Mouse (Mus musculus): ENCODE results near the gene Ttc23l. TPM values are rescaled to one million over a fixed set of nuclear protein-coding genes. Genes with fewer than 3 reads are reported as not detected.

Gene Ttc23l
- total RNA-seq (2014; fragmentation: Nextera tagmentation) = not detected in 2 replicates
- total RNA-seq (2017) = not detected in 2 replicates
- not detected in 2 replicates for polyA plus RNA-seq (2012)

- Histone ChIP-seq H3K27me3 (ENCODE audit: insufficient read depth, low read length) (peaks cover 6% of the 10 kb centered on the region; the same call in 1 of the 2 replicates), H3K36me3 (replicated peaks) (no peaks in the 10 kb centered on the region), H3K9me3 (replicated peaks) (no peaks in the 10 kb centered on the region), H3K4me3 (ENCODE audit: low read depth, low read length) (no peak within 1 kb of the TSS), H3K4me1 (ENCODE audit: insufficient read depth, low read depth, low read length) (no peaks in the 10 kb centered on the region)
- ATAC-seq (ENCODE audit: extremely low read depth, insufficient number of reproducible peaks, low FRiP score, poor library complexity, severe bottlenecking) (no peak), DNase-seq (ENCODE audit: low spot score) (no peak)
- TF ChIP-seq POLR2AphosphoS5 (IDR thresholded peaks at IDR 0.05; ENCODE audit: insufficient replicate concordance, low read depth, low read length) (no peak), GATA2 (IDR thresholded peaks at IDR 0.05; ENCODE audit: borderline replicate concordance, low read depth, low read length) (no peak), CTCF (IDR thresholded peaks at IDR 0.05; ENCODE audit: low read depth, low read length) (no peak), TAL1 (conservative IDR thresholded peaks at IDR 0.05; ENCODE audit: low read depth, low read length) (no peak), GATA1 (IDR thresholded peaks at IDR 0.05; ENCODE audit: borderline replicate concordance, low read length) (no peak)
Observed at GRCm38 (mm10) chr15:10558465-10558864, at the start of gene Ttc23l. Gene Ttc23l (minus strand): TSS chr15:10558668.

GRCm38 (mm10) chr15:10599413-10599812, 40.9 kb upstream of the Ttc23l start:
- no peak for TF ChIP-seq TAL1 (conservative IDR thresholded peaks at IDR 0.05; ENCODE audit: low read depth, low read length)
- no peak for TF ChIP-seq GATA1 (IDR thresholded peaks at IDR 0.05; ENCODE audit: borderline replicate concordance, low read length)
- TF ChIP-seq CTCF (IDR thresholded peaks at IDR 0.05; ENCODE audit: low read depth, low read length) = no peak
- TF ChIP-seq POLR2AphosphoS5 (IDR thresholded peaks at IDR 0.05; ENCODE audit: insufficient replicate concordance, low read depth, low read length) = no peak
- TF ChIP-seq GATA2 (IDR thresholded peaks at IDR 0.05; ENCODE audit: borderline replicate concordance, low read depth, low read length) = no peak
- ATAC-seq (ENCODE audit: extremely low read depth, insufficient number of reproducible peaks, low FRiP score, poor library complexity, severe bottlenecking) = no peak
- H3K27me3 ChIP-seq (ENCODE audit: insufficient read depth, low read length) = 0 out of 2 replicates have a peak, but pooled peaks cover 5% of the 10 kb centered on the region
- H3K36me3 ChIP-seq (replicated peaks) = no peaks in the 10 kb centered on the region
- H3K9me3 ChIP-seq (replicated peaks) = no peaks in the 10 kb centered on the region
- no peak overlapping the region for H3K4me3 ChIP-seq (ENCODE audit: low read depth, low read length)
- DNase-seq (ENCODE audit: low spot score) = no peak
- H3K4me1 ChIP-seq (ENCODE audit: insufficient read depth, low read depth, low read length) = no peaks in the 10 kb centered on the region

GRCm38 (mm10) chr15:10598259-10599225, 40.1 kb upstream of the Ttc23l start:
- 0 out of 2 replicates have a peak, but pooled peaks cover 5% of the 10 kb centered on the region for H3K27me3 ChIP-seq (ENCODE audit: insufficient read depth, low read length)
- no peak for DNase-seq (ENCODE audit: low spot score)
- no peak for TF ChIP-seq CTCF (IDR thresholded peaks at IDR 0.05; ENCODE audit: low read depth, low read length)
- no peak for TF ChIP-seq GATA1 (IDR thresholded peaks at IDR 0.05; ENCODE audit: borderline replicate concordance, low read length)
- no peak for TF ChIP-seq POLR2AphosphoS5 (IDR thresholded peaks at IDR 0.05; ENCODE audit: insufficient replicate concordance, low read depth, low read length)
- no peak for TF ChIP-seq GATA2 (IDR thresholded peaks at IDR 0.05; ENCODE audit: borderline replicate concordance, low read depth, low read length)
- ATAC-seq (ENCODE audit: extremely low read depth, insufficient number of reproducible peaks, low FRiP score, poor library complexity, severe bottlenecking) = no peak
- H3K9me3 ChIP-seq (replicated peaks) = no peaks in the 10 kb centered on the region
- H3K36me3 ChIP-seq (replicated peaks) = no peaks in the 10 kb centered on the region
- H3K4me3 ChIP-seq (ENCODE audit: low read depth, low read length) = no peak overlapping the region
- H3K4me1 ChIP-seq (ENCODE audit: insufficient read depth, low read depth, low read length) = no peaks in the 10 kb centered on the region

- no peak overlapping the region for H3K4me3 ChIP-seq (ENCODE audit: low read depth, low read length)
- no peaks in the 10 kb centered on the region for H3K36me3 ChIP-seq (replicated peaks)
- DNase-seq (ENCODE audit: low spot score) = no peak
- no peaks in the 10 kb centered on the region for H3K9me3 ChIP-seq (replicated peaks)
- H3K27me3 ChIP-seq (ENCODE audit: insufficient read depth, low read length) = 0 out of 2 replicates have a peak, but pooled peaks cover 5% of the 10 kb centered on the region
- H3K4me1 ChIP-seq (ENCODE audit: insufficient read depth, low read depth, low read length) = no peaks in the 10 kb centered on the region
- ATAC-seq (ENCODE audit: extremely low read depth, insufficient number of reproducible peaks, low FRiP score, poor library complexity, severe bottlenecking) = no peak
- TF ChIP-seq CTCF (IDR thresholded peaks at IDR 0.05; ENCODE audit: low read depth, low read length) = no peak
- no peak for TF ChIP-seq GATA1 (IDR thresholded peaks at IDR 0.05; ENCODE audit: borderline replicate concordance, low read length)
- no peak for TF ChIP-seq TAL1 (conservative IDR thresholded peaks at IDR 0.05; ENCODE audit: low read depth, low read length)
- no peak for TF ChIP-seq GATA2 (IDR thresholded peaks at IDR 0.05; ENCODE audit: borderline replicate concordance, low read depth, low read length)
- TF ChIP-seq POLR2AphosphoS5 (IDR thresholded peaks at IDR 0.05; ENCODE audit: insufficient replicate concordance, low read depth, low read length) = no peak
Observed at GRCm38 (mm10) chr15:10596871-10597270, 38.4 kb upstream of the Ttc23l start.

- ATAC-seq (ENCODE audit: extremely low read depth, insufficient number of reproducible peaks, low FRiP score, poor library complexity, severe bottlenecking) (no peak), DNase-seq (ENCODE audit: low spot score) (no peak)
- Histone ChIP-seq H3K9me3 (replicated peaks) (no peaks in the 10 kb centered on the region), H3K4me1 (ENCODE audit: insufficient read depth, low read depth, low read length) (no peaks in the 10 kb centered on the region), H3K36me3 (replicated peaks) (no peaks in the 10 kb centered on the region), H3K27me3 (ENCODE audit: insufficient read depth, low read length) (0 out of 2 replicates have a peak, but pooled peaks cover 5% of the 10 kb centered on the region), H3K4me3 (ENCODE audit: low read depth, low read length) (no peak overlapping the region)
- no peak for TF ChIP-seq GATA2 (IDR thresholded peaks at IDR 0.05; ENCODE audit: borderline replicate concordance, low read depth, low read length)
- no peak for TF ChIP-seq GATA1 (IDR thresholded peaks at IDR 0.05; ENCODE audit: borderline replicate concordance, low read length)
- TF ChIP-seq TAL1 (conservative IDR thresholded peaks at IDR 0.05; ENCODE audit: low read depth, low read length) = no peak
- TF ChIP-seq POLR2AphosphoS5 (IDR thresholded peaks at IDR 0.05; ENCODE audit: insufficient replicate concordance, low read depth, low read length) = no peak
- TF ChIP-seq CTCF (IDR thresholded peaks at IDR 0.05; ENCODE audit: low read depth, low read length) = no peak
Observed at GRCm38 (mm10) chr15:10595408-10595807, 36.9 kb upstream of the Ttc23l start.

GRCm38 (mm10) chr15:10594910-10595309, 36.4 kb upstream of the Ttc23l start:
- DNase-seq (ENCODE audit: low spot score) (no peak), ATAC-seq (ENCODE audit: extremely low read depth, insufficient number of reproducible peaks, low FRiP score, poor library complexity, severe bottlenecking) (no peak)
- Histone ChIP-seq H3K4me3 (ENCODE audit: low read depth, low read length) (no peak overlapping the region), H3K4me1 (ENCODE audit: insufficient read depth, low read depth, low read length) (no peaks in the 10 kb centered on the region), H3K36me3 (replicated peaks) (no peaks in the 10 kb centered on the region), H3K27me3 (ENCODE audit: insufficient read depth, low read length) (0 out of 2 replicates have a peak, but pooled peaks cover 5% of the 10 kb centered on the region), H3K9me3 (replicated peaks) (no peaks in the 10 kb centered on the region)
- TF ChIP-seq GATA2 (IDR thresholded peaks at IDR 0.05; ENCODE audit: borderline replicate concordance, low read depth, low read length) (no peak), POLR2AphosphoS5 (IDR thresholded peaks at IDR 0.05; ENCODE audit: insufficient replicate concordance, low read depth, low read length) (no peak), TAL1 (conservative IDR thresholded peaks at IDR 0.05; ENCODE audit: low read depth, low read length) (no peak), CTCF (IDR thresholded peaks at IDR 0.05; ENCODE audit: low read depth, low read length) (no peak), GATA1 (IDR thresholded peaks at IDR 0.05; ENCODE audit: borderline replicate concordance, low read length) (no peak)

Measured in G1E (cell line).